Mouse (Mus musculus) ovary, adult 18-20 months (tissue): ENCODE measurements around the gene Gsdma3.
A peak's percentile ranks its signal among the peaks of the same experiment; 100 is the strongest.

ENCODE experiments used
- DNase-seq: peaks from one replicate; pipeline ENCODE4 v3.0.0; 2022; ENCODE audit warnings: low spot score, mixed read lengths

Gsdma3 gene

DNA sequence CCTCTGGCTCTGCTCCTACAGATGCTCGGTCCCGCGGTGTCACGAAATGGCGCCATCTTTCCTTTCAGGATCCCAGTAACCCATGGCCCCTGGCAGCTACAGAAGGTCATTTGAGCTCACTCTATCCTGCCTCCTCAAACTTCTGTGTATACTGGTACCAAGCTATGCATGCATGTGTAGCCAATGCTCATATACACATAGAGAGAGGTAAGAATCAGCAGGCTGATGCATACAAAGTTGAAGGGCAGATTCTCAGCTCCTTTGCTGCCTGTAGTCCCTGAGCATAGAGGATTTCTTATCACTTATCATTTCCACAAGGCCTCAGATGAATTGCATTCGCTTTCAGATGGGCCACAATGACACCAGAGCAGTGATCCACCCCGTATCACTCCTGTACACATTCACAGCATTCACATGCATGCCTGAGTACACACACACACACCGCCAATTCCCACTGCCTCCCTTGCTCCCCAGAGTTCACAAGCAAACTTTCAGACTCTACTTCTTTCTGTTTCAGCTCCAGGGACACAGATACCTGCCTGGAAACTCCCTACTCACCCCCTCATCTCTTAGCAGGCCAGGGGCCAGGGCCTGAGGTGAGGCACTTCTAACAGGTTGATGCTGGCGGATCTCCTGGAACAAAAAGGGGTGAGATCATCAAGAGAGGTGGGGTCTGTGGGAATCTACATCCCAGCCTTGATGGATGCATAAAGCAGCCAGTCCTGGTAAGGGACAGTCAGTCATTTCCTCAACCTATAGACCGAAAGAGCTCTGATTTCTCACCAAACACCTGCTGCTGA is at the start of gene Gsdma3, which contains the start of gene Gm12355:
Gene Gsdma3 (plus strand): TSS at position 750 of the 800 bp plus-strand sequence.
Gene Gm12355 (minus strand): TSS at position 51 of the 800 bp plus-strand sequence.
- DNase-seq = no peak

DNA sequence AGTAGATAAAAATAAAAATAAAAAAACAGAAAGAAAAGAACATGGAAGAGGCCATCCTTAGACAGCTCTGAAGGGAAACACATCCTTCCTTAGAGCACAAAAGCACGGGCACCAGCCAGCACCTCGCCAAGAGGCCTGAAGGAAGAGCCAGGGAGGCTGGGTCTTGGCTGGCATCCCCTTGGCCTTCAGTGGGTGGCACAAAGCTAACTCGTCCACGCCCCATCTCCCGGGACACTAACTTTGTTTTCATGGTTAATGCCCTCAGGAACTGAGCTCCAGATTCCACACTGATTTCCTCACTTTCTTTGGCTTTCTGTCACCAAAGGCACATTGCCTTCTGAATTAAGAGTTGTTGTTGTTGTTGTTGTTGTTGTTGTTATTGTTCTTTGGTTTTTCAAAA is 48.4 kb upstream of the Gsdma3 start:
- DNase-seq = peak; percentile 33

DNA sequence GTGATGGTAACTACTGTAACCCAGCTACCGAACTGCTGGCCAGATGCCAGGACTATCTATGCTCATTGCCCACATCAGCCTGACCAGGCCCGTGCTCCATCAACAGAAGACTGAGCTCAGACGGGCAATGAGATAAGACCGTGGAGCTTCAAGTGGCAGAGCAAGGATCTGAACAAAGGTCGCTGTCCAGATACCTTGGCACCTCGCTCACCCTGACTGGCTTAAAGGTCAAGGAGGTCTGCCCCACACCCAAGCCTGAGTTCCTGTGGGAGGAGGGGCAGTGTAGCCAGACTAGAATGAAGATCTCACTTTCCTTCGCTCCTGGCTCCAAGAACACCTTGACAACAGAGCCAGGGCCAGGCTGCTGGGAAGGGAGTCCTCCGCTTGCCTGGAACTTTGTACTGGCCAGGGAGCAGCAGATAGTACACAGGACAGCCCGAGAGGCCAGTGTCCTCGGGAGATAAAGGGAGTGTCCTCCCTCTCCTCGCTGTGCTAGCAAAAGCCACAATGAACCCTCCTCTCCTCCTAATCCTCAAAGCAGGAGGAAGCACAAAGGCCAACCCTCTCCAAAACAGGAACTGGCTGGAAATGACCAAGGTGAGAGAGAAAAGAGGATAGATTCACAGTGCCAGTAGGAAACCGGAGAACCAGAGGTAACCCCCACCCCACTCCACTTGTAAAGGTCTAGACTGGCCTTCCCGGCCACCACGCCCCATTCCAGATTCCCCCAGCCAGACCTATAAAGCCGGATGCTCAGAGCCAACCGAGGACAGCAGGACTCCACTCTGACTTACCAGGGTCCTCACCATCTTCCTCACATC is 45.6 kb upstream of the Gsdma3 start:
- peak; percentile 26 for DNase-seq

DNA sequence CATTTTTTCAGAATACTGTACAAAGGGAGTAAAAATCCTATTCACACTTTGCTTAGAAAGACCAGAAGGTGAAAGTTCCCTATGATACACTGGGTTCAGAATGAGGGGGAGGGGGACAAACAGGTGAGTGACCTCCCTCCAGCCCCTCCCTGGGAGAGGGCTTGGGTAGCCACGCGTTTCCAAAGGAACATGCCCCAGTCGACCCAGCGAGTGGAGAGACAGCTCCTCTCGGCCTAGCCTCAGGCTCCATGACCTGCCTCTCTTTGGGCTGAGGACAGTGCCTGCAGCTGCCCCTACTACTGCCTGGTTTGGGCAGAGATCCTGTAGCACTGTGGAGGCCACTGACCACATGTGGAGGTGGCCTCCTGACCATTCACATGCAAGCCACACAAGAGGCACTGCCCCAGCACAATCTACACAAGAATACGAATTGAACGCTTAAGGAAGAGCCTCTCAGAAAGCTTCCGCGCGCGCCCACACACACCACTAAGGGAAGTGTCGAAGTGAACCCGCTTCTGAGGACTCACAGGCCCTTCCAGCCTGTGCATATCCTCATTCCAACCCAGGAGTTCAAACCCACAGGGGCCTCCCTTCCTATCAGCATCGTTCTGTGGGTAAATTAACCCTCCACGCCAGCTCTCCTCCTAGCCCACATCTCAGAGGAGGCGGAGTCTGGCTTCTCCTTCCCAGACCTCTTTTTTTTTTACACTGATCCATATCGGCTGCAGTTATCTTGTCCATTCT is 44.7 kb upstream of the Gsdma3 start:
- DNase-seq = no peak

DNA sequence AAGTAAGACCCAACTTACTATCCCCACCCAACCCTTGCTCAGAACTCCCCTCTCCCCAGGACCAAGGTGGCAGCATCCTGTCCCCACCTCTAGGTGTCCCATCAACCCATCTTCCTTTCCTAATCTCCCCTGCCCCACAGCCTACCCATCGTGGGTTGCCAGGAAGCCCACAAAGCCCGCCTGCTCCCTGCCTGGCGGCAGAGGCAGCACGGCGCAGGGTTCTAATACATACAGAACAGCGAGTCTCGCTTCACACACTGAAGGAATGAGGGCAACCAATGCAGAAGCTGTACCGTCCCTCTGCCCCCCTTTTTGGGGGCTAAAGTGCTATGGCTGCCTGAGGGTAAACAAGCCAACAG is 44.2 kb upstream of the Gsdma3 start:
- no peak for DNase-seq

DNA sequence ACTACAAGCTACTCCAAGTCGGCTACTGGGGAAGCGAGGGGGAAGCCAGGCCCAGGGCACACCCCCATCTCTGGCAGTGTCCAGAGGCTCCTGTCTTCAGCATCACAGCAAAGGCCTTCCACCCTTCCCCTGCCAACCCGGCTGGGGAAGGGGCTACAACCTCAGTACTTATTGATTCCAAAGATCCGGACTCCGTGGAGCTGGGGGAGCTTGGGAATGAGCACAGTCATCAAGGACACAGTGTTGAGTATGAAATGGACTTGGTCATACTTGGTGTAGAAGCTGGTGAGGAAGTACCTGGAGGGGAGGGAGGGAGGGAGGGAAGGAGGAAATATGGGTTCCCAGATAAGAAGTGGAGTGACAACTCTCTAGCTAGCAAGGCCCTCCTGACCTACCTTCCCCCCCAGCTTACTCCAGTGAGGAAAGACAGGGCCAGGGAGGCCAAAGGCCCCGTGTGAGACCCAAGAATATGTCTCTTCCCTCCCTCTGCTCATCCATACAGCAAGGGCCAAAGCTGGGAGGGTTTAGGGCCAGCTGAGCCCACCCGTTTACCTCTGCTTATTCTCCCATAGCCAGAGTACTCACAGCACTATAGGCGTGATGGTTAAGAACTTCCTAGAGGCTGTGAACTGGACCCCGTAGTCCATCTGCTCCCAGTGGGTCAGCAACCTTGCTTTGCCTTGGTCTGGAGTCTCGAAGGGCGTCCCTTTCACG is 43.5 kb upstream of the Gsdma3 start:
- DNase-seq = no peak

DNA sequence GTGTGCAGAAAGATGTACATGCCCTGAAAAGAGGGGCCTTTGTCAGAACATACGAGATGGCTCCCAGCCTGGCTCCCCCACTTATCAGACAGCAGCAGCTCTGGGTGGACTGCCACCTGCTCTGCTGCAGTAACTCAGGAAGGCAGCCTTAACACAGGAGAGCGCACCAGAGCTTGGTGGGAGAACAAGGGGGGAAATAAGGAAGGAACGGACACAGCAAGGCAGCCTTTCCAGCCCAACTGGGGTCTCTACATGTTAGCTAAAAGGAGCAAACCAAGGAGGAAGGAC is 43.0 kb upstream of the Gsdma3 start:
- DNase-seq = no peak

DNA sequence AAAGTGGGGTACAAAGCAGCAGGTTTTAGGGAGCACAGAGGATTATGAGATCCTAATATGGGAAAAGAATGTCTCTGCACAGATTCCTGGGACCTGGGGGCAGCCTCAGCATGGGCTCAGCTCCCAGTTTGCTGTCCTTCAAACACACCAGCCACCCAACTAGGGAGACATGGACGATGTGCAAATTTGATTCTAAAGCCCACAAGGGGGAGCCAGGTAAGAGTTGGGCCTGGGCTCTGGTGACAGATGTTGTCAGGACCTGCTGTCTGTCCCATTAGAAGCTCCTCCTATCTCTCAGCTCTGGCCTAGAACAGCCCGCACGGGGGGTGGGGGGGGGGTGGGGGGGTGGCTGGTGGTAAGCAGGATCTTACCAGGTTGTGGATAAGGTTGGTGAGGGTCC is 42.6 kb upstream of the Gsdma3 start:
- no peak for DNase-seq

DNA sequence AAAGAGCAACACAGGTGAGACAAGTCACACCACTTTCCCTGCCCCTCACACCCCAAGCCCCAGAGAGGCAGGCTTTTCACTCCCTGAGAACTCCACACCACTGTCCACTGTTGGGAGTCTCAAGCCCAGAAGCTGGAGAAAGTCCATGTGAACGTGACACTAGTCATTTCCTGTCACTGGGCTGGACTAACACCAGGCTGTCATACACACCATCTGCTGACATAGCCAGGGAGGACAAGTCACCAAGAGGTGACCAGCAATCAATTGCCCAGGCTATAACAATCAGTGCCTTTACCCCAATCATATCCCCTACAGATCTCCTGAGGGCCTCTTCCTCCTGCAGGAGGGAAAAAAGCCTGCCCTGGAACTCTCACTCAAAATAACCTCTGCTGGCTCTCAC is 42.0 kb upstream of the Gsdma3 start:
- no peak for DNase-seq

DNA sequence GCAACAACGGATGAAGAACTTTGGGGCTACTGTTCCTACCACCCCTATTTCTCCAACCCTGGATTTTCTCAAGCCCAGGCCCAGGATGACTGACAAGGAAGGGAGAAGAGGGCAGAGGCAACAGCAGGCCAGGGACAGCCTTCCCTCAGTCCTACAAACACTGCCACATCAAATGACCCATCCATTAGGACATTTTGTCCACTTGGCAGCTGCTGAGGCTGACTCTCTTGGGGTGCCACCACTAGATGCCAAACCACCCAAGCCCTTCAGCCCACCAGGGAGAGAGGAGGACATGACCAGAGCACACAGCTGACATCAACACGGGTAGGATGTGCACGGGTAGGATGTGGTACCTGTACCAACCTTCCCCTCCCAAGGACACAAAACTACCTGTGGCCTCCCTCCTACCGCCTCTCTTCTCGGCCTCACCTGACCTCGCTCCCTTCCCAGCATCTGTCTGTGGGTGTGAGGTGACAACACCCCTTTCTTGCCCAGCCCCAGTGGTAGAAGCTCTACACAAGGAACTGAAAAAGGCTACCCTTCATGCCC is 41.5 kb upstream of the Gsdma3 start:
- DNase-seq = no peak

DNA sequence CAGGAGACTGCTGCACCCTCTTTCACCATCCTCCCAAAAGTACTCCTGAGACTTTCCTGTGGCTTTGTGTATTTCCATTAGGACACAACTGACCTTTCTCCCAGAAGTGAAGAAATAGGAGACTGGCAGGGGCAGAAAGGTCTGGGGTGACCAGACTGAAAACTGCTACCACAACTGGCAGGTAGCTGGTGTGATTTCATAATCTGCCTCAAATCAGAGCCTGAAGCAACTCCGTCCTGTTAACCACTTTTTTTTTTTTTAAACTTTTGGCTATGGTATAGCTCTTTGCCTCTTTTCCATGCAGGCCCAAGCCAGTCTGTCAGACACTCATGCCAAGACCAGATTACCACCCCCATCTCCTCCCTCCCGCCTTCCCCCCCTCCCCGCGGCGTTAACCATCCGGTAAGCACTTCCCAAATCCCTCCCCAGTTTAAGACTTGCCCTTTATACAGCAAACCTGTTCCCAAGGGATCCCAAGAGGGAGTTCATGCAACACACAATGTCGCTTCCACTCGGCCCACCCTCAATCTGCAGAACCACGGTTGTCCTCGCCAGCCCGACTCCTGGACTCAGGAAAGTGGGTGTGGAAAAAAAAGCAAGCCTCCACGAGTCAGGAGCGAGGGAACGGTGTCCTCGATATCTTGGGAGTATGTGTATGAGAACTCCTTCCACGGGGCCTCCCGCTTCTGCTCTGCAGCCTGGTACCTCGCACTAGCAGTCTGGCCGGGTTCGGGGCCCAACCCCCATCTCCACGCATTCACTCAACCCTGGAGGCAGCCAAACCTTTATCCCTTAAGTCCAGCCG is 39.9 kb upstream of the Gsdma3 start:
- no peak for DNase-seq

DNA sequence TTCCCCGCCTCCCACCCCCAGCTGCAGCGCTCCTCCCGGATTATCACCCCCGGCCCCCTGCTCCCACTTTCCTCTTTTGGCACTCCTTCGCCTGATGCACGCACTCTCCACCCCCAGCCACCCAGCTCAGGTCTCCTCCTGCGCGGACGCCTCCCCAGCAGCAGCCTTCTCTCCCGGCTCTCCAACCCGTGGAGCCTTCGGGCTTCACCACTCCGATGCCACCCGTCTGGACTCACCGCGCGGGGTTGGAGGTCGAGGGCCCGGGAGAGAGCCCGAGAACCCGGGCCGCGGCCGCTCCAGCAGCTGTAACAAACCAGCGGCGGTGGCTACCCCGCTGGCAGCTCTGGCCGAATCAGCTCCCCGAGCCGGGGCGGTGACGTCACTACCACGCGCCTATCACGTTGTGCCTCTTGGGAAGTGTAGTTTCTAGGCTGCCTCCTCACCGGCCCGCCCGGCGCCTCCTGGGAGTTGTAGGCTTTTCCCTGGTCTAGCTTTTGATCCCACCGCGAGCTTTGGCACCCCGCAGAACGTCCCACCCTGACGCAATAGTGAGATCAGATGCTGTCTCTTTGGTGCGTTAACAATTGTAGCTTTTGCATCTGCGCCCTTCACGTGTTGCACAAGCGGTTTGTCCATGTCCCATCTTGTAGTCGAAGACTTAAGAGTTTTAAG is 39.1 kb upstream of the Gsdma3 start, which contains the start of gene Ormdl3:
Gene Ormdl3 (minus strand): TSS at position 477 of the 672 bp plus-strand sequence.
- DNase-seq = peak; percentile 97

DNA sequence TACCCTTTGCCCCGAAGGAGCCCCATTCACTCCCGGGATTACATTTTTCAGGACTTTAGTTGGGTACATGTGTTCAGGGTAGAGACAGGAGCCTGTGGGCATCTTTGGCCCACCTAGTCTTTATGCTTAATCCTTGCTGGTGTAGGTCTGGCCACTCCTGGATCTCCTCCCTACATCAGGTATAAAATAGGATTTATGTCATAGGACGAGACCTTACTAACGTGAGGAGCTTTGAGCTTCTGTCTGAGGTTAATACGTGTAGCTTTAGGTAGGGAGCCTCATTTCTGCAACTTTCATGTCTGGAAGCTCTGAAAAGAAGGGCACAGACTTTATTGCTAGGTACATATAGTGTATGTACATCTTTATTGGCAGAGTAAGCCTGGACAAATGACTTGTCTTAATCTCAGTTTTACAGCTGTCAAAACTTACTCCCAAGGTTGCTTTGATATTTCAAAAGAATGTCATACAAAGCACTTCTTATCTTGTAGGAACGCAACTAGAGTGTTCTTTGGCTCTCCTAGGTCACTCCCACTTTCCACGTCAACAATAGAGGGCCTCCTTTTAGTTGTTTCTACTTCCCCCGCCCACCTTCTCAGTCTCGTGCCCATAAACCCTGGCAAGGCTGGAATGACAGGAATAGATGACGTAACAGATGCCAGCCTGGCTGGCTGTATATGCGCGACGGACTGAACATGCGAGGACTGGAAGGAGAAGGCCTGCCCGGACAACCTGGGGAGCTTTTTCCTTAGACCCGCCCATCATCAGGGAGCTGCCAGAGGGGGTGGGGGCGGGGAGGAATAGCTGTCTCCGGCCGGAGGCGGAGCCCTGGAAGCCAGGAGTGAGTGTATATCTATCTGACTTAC is 38.2 kb upstream of the Gsdma3 start:
- peak; percentile 80 for DNase-seq

DNA sequence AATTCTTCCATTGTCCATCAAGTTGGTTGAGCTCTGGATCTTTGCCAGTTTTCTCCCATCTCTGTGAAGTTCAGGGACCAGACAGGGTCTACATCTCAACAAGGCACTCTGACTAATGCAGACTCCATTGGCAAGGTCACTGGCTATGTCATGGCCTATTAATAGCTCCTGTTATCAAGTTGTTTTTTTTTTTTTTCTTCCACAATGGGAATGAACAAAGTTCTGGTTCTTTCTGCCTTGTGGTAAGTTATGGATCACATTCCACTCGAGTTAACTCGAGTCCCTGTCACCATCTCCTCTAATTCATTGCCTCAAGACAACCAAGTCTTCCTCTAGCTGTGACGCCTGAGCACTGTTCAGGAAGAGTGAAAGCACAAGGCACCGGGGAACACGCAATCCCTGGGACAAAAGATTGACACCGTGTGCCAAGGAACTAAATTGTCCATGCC is 37.3 kb upstream of the Gsdma3 start:
- peak; percentile 59 for DNase-seq

DNA sequence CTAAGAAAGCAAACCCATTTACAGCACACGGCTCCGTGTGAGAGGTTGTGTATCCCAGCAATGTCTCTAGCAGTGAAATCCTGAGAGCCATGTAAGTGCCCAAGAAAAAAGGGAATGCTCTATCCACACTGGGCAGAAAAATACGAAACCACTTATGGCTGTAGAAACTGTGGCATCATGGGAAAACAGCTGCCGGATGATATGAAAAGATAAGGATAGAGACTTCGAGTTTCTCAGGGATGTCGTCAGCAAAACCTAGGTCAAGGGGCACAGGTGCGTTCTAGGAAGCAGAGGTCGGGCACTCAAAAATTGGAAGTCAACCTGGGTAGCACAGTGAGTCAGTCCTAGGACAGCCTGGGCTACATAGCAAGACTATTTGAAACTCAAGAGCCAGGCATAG is 36.9 kb upstream of the Gsdma3 start:
- DNase-seq = no peak

DNA sequence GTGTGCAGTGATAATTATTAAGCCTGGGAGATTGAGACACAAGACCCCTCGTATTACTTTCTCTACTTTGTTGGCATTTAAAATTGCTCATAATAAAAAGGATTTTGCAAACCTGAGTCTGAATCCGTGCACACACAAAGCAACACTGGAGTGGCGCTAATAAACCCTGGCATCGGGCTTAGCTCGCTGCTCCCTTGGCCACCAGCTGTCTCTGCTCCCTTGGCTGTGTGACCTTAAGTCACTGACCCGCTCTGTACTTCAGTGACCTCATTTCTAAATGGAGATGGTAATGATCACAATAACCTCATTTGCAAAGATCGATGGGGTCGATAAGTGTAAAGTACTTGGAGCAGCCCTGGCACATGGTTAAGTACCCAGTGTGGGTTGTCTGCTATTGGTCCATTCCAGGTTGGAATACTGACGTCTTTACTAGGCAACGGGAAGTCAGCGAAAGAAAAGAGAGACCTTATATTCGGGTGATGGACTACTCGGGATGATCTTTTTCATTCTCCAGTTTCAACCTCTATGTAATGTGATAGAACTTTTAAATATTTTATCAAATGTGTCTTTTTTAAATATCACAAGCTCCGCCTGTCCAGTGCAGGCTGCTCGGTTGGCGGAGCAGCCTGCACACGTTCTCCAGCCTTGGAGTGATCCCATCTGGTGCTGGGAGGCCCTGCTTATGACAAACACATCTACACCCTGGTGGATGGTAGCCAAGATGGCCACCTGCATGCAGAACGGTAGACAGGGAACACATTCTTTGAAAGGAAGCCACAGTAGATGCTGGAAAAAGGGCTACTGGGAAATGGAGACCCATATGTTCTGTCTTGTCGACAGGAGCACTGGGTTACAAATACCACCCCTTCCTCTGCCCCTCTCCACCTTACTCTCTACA is 35.4 kb upstream of the Gsdma3 start:
- no peak for DNase-seq

DNA sequence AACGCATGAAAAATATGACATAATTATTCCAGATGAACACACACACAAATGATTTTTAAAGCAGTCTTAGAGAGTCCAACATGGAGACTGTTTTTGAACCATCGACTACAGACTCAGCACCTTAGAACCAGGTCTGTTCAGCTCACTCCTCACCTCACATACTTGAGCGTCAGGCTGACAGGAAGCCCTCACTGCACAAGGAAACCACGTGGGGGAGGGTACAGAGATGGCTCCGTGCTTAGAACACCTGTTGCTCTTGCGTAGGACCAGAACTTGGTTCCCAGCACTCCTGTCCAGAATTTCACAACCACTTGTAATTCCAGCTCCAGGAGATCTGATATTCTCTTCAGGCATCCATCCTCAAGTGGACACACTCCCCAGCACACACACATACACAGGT is 31.1 kb upstream of the Gsdma3 start:
- DNase-seq = no peak

DNA sequence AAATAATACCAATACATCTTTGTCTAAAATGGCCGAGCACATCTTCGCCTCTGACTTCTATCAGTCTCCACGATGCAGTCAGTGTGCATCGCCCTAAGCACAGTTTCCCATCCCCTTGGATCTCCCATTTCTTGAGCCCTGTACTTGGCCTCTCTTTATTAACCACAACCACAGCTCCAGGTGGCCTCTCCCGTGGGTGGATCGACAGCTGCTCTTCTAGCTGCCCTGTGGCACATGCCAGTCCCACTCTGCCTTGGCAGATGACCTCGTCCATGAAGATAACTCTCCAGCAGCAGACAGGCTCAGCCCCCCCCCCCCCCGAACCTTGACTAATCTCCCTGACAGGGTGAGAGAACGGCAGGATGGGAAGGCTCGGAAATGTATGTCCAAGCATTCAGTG is 30.7 kb upstream of the Gsdma3 start:
- no peak for DNase-seq
